Mouse (Mus musculus) hindbrain, embryonic 10.5 days (tissue): ENCODE measurements around the gene Myrip. TPM values are rescaled to one million over a fixed set of nuclear protein-coding genes. Genes with fewer than 3 reads are reported as not detected.
"Not testable (repeated sequence)": the region's sequence is repeated elsewhere in the genome, so short reads cannot be mapped to it uniquely, and the experiment has no call there.

ENCODE experiments used
- DNase-seq: peaks from one replicate; pipeline ENCODE4 v3.0.0-alpha.2; 2017; ENCODE audit warnings: low spot score
- H3K27ac ChIP-seq: fragments of 300-500 bp; sonication (generic); 2 replicates; pipeline ENCODE4 v1.5.1; 2016; ENCODE audit warnings: mild to moderate bottlenecking, moderate library complexity
- H3K27me3 ChIP-seq: fragments of 300-500 bp; sonication (generic); 2 replicates; pipeline ENCODE4 v1.6.1; 2016; ENCODE audit warnings: mild to moderate bottlenecking; ENCODE audit not compliant: poor library complexity, insufficient read depth, severe bottlenecking
- H3K36me3 ChIP-seq: fragments of 300-500 bp; sonication (generic); 2 replicates; pipeline ENCODE4 v1.6.1; 2016; ENCODE audit warnings: mild to moderate bottlenecking, moderate library complexity
- H3K4me1 ChIP-seq: fragments of 300-500 bp; sonication (generic); replicated peaks from 2 replicates; pipeline ENCODE4 v1.6.1; 2016; ENCODE audit warnings: mild to moderate bottlenecking
- H3K4me3 ChIP-seq: fragments of 300-500 bp; sonication (generic); 2 replicates; pipeline ENCODE4 v1.5.1; 2016; ENCODE audit warnings: mild to moderate bottlenecking, moderate library complexity
- H3K9me3 ChIP-seq: fragments of 300-500 bp; sonication (generic); 2 replicates; pipeline ENCODE4 v1.6.1; 2016; ENCODE audit warnings: mild to moderate bottlenecking, moderate library complexity
- WGBS: fragments of 180-500 bp; shearing (Covaris S2); methylation state at CpG from one replicate; pipeline ENCODE4 v1.1.7; 2016; 5-methylcytosine and 5-hydroxymethylcytosine counted together
- polyA plus RNA-seq: library from polyadenylated mRNA; unstranded; fragments of >200 nt; fragmentation: Nextera tagmentation; extraction: Ambion mirVana; gene quantifications from 2 replicates; pipeline ENCODE4 v1.2.1, GENCODE M21; 2016

The Myrip gene
- polyA plus RNA-seq, 1 experiment from 2014 or later, result 0.80 TPM

GRCm38 (mm10) chr9:120302980-120303452 is 1.7 kb downstream of the Myrip start:
- H3K9me3 ChIP-seq, result peaks cover 9% of the 10 kb centered on the region; the same call in 1 of the 2 replicates
- no peaks in the 10 kb centered on the region for H3K36me3 ChIP-seq
- peaks cover 65% of the 10 kb centered on the region for H3K27me3 ChIP-seq
- WGBS, result 12% methylated on average over 19 of the region's 19 CpGs
- peak overlapping the region; percentile 65 for H3K4me3 ChIP-seq
- H3K4me1 ChIP-seq, result peaks cover 21% of the 10 kb centered on the region
- H3K27ac ChIP-seq, result peak overlapping the region; percentile 73; the same call in 1 of the 2 replicates
- peak; percentile 30 for DNase-seq

- Histone ChIP-seq H3K4me1 (peaks cover 21% of the 10 kb centered on the region), H3K27me3 (peaks cover 67% of the 10 kb centered on the region), H3K4me3 (peak overlapping the region; percentile 65), H3K9me3 (peaks cover 9% of the 10 kb centered on the region; the same call in 1 of the 2 replicates), H3K27ac (peak overlapping the region; percentile 73), H3K36me3 (no peaks in the 10 kb centered on the region)
- DNase-seq, result peak; percentile 40
- WGBS, result under 1% methylated on average over 100 of the region's 103 CpGs
Observed at GRCm38 (mm10) chr9:120303453-120304299, 2.4 kb downstream of the Myrip start.

GRCm38 (mm10) chr9:120304300-120305137 is 3.2 kb downstream of the Myrip start:
- peak; percentile 24 for DNase-seq
- H3K4me1 ChIP-seq, result peaks cover 21% of the 10 kb centered on the region
- no peaks in the 10 kb centered on the region for H3K36me3 ChIP-seq
- 3% methylated on average over 54 of the region's 54 CpGs for WGBS
- H3K4me3 ChIP-seq, result peak overlapping the region; percentile 65
- H3K27ac ChIP-seq, result peak overlapping the region; percentile 73
- H3K27me3 ChIP-seq, result peaks cover 67% of the 10 kb centered on the region
- H3K9me3 ChIP-seq, result peaks cover 9% of the 10 kb centered on the region; the same call in 1 of the 2 replicates

- H3K4me3 ChIP-seq, result no peak overlapping the region
- H3K9me3 ChIP-seq, result no peaks in the 10 kb centered on the region
- H3K4me1 ChIP-seq, result no peaks in the 10 kb centered on the region
- DNase-seq, result no peak
- 75% methylated on average over 3 of the region's 3 CpGs for WGBS
- no peak overlapping the region for H3K27ac ChIP-seq
- no peaks in the 10 kb centered on the region for H3K36me3 ChIP-seq
- H3K27me3 ChIP-seq, result no peaks in the 10 kb centered on the region
Observed at GRCm38 (mm10) chr9:120315171-120315570, 13.9 kb downstream of the Myrip start.

GRCm38 (mm10) chr9:120319099-120319498 is 17.8 kb downstream of the Myrip start:
- 83% methylated on average over 9 of the region's 9 CpGs for WGBS
- H3K9me3 ChIP-seq, result no peaks in the 10 kb centered on the region
- H3K36me3 ChIP-seq, result no peaks in the 10 kb centered on the region
- H3K4me3 ChIP-seq, result no peak overlapping the region
- DNase-seq, result no peak
- no peaks in the 10 kb centered on the region for H3K27me3 ChIP-seq
- H3K4me1 ChIP-seq, result no peaks in the 10 kb centered on the region
- H3K27ac ChIP-seq, result no peak overlapping the region

GRCm38 (mm10) chr9:120320573-120320972 is 19.3 kb downstream of the Myrip start:
- no peaks in the 10 kb centered on the region for H3K36me3 ChIP-seq
- no peaks in the 10 kb centered on the region for H3K27me3 ChIP-seq
- no peak overlapping the region for H3K4me3 ChIP-seq
- 88% methylated on average over 2 of the region's 2 CpGs for WGBS
- no peak overlapping the region for H3K27ac ChIP-seq
- DNase-seq, result no peak
- no peaks in the 10 kb centered on the region for H3K9me3 ChIP-seq
- no peaks in the 10 kb centered on the region for H3K4me1 ChIP-seq

GRCm38 (mm10) chr9:120322702-120323426 is 21.6 kb downstream of the Myrip start:
- Histone ChIP-seq H3K4me3 (no peak overlapping the region), H3K4me1 (no peaks in the 10 kb centered on the region), H3K27me3 (no peaks in the 10 kb centered on the region), H3K9me3 (0 out of 2 replicates have a peak, but pooled peaks cover 4% of the 10 kb centered on the region), H3K36me3 (no peaks in the 10 kb centered on the region), H3K27ac (no peak overlapping the region)
- 83% methylated on average over 15 of the region's 15 CpGs for WGBS
- DNase-seq, result no peak

- H3K27ac ChIP-seq, H3K4me1 ChIP-seq, H3K27me3 ChIP-seq, DNase-seq, H3K4me3 ChIP-seq, H3K9me3 ChIP-seq, H3K36me3 ChIP-seq: not testable (repeated sequence)
- 89% methylated on average over 3 of the region's 3 CpGs for WGBS
Observed at GRCm38 (mm10) chr9:120331048-120331447, 29.7 kb downstream of the Myrip start.

- Histone ChIP-seq H3K9me3 (no peaks in the 10 kb centered on the region), H3K27ac (no peak overlapping the region), H3K36me3 (no peaks in the 10 kb centered on the region), H3K27me3 (no peaks in the 10 kb centered on the region), H3K4me1 (peaks cover 9% of the 10 kb centered on the region; the same call in 1 of the 2 replicates), H3K4me3 (no peak overlapping the region)
- DNase-seq, result no peak
- 52% methylated on average over 4 of the region's 4 CpGs for whole genome bisulfite sequencing
Observed at GRCm38 (mm10) chr9:120338172-120338571, 36.9 kb downstream of the Myrip start.

GRCm38 (mm10) chr9:120339975-120340695 is 38.8 kb downstream of the Myrip start:
- no peak for DNase-seq
- Histone ChIP-seq H3K4me3 (no peak overlapping the region), H3K27me3 (no peaks in the 10 kb centered on the region), H3K36me3 (no peaks in the 10 kb centered on the region), H3K4me1 (peaks cover 21% of the 10 kb centered on the region; the same call in 1 of the 2 replicates), H3K9me3 (no peaks in the 10 kb centered on the region), H3K27ac (no peak overlapping the region)
- WGBS, result 76% methylated on average over 10 of the region's 10 CpGs

- WGBS, result 52% methylated on average over 4 of the region's 4 CpGs
- no peaks in the 10 kb centered on the region for H3K36me3 ChIP-seq
- no peaks in the 10 kb centered on the region for H3K9me3 ChIP-seq
- no peaks in the 10 kb centered on the region for H3K27me3 ChIP-seq
- 0 out of 2 replicates have a peak overlapping the region, but pooled peaks have one; percentile 18 for H3K27ac ChIP-seq
- no peak for DNase-seq
- H3K4me1 ChIP-seq, result peaks cover 33% of the 10 kb centered on the region
- H3K4me3 ChIP-seq, result no peak overlapping the region
Observed at GRCm38 (mm10) chr9:120343123-120343790, 41.9 kb downstream of the Myrip start.
